Mouse (Mus musculus) layer of hippocampus, adult 9-11 months (tissue): ENCODE data around the gene Hspa14.

Experiments
- DNase-seq: peaks from one replicate; pipeline ENCODE4 v3.0.0; 2022

Gene Hspa14

GRCm38 (mm10) chr2:3512552-3513454, at the start of gene Hspa14, which contains the start of the genes Gm45902 and Cdnf:
TSS of gene Hspa14 (minus strand) at chr2:3512814.
TSS of gene Gm45902 (minus strand) at chr2:3512790.
TSS of gene Cdnf (plus strand) at chr2:3513030.
- DNase-seq = peak; percentile 99

DNA sequence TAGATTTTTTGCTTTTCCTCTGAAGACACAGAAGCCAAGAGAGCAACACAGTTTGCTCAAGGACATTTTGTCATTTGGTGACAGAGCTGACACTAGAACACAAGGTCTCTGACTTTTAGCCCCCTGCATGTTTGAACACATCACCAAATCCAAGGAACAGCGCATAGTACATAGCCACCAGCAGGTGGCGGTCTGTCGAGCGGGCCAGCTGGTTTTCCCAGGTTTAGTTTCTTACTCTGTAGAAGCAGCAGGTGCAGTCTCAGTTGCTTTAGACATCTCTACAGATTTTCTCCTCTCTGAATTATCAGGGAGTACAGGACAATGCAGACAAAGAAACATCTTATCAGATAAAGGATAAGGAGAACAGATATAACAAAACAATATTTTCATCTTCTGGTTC, 34.0 kb upstream of the Hspa14 start:
- DNase-seq = peak; percentile 10

GRCm38 (mm10) chr2:3546055-3546454, 33.4 kb upstream of the Hspa14 start:
- no peak for DNase-seq

DNA sequence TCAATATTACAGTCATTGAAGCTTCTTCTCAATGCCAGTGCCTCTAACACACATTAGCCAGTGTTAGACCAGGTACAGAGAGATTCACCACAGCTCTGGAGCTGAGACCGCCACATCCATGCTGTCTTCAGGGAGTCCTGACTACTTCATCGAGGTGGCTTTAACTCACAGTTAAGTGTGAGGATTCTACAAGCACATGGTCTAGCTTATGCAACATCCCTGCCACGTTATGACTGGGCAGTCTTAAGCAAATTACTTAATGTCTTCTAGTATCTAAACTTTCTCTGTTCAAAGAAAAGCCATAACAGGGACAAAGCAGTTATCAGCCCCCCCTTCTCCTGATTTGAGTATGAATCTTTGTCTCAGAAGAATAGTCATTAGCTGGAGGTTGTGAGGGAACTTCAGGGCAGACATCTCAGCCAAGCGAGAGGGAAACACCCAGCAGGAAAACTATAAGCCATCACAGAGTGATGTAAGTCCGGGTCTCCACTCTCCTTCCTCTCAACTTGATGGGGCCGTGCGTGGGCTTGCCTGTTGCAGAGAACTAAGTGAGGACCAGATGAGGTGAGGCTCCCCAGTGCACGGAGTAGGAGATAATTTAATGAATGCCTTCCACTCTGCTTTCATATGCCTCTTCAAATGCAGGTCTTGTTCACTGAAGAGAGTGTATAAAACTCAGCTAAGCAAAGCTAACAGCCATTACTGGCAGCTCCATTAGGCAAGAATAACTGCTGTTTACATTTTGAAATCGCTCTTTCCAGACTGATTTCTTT, 28.9 kb upstream of the Hspa14 start:
- no peak for DNase-seq

DNA sequence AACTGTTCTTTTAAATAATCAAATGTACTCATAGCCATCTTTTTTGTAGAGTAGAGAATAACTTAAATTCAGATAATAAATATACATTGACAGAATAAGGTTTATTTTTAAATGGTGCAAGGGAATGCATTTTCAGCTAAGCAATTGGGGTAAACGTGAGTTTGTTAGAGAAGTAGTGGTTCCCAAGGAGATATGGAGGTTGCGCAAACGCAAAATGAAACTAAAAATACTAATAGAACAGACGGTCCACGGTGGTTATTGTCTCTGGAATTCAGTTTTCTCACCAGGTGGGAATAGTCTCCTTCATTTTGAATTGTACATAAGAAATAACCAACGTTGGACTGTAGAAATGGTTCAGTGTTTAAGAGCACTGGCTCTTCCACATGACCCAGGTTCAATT, 13.7 kb upstream of the Hspa14 start:
- no peak for DNase-seq

DNA sequence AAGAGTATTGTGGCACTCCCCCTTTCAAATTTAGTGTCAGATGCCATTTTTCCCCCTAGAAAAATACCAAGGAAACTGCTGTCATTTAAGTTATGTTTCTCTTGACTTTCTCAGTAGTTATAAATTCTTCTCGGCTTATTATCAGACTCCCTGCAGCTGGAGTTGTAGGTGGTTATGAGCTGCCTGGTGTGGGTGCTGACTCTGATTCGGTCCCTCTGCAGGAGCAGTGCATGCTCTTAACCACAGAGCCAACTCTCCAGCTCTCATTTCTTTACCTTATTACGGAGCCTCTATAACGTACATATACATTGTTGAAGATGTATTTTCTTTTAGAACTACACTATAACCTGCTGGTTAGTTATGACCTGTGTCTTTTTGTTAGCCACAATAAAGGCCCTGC, 9.9 kb upstream of the Hspa14 start:
- DNase-seq = no peak

DNA sequence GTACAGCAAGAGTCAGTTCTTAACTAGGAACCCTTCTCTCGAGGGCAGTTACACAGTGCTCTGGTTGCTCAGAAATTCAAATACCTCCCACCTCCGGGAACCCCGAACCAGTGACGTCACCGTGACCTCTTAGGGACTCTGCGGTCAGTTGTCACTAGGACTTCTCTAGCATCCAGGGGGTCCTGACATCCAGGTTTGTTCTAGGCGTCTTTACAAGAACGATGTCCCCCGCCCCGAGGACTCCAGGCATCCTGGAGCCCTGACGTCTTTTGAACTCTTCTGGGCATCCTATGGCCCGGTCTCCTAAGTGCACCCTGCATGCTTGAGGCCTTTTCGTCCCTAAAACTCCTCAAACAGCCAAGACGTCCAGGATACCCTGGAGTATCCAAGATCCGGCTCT, 538 bp downstream of the Hspa14 start:
- no peak for DNase-seq

GRCm38 (mm10) chr2:3500886-3501285, 11.7 kb downstream of the Hspa14 start:
- no peak for DNase-seq

- DNase-seq = no peak
These were observed 13.1 kb downstream of the Hspa14 start for GRCm38 (mm10) chr2:3499543-3499942.

GRCm38 (mm10) chr2:3493833-3494409, 18.7 kb downstream of the Hspa14 start:
- no peak for DNase-seq

DNA sequence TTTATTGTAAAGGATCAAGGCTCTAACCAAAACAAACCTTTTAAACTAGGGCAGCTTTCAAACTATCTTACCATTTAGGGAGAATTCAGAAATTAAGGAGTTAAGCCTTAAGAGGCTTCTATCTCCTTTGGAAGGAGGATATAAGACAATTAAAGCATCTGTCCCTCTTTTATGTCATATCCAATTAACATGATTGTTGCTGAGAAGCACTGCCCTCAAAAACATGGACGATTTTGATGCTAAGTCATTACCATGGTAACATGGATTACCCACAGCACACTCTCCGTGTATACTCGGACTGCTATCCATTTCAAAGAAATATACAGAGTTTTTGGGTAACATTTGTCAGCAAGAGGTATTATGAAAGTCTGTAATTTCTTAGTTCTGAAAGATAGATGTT, 22.8 kb downstream of the Hspa14 start:
- no peak for DNase-seq

- DNase-seq = no peak
These were observed 32.4 kb downstream of the Hspa14 start for GRCm38 (mm10) chr2:3480239-3480638.

DNA sequence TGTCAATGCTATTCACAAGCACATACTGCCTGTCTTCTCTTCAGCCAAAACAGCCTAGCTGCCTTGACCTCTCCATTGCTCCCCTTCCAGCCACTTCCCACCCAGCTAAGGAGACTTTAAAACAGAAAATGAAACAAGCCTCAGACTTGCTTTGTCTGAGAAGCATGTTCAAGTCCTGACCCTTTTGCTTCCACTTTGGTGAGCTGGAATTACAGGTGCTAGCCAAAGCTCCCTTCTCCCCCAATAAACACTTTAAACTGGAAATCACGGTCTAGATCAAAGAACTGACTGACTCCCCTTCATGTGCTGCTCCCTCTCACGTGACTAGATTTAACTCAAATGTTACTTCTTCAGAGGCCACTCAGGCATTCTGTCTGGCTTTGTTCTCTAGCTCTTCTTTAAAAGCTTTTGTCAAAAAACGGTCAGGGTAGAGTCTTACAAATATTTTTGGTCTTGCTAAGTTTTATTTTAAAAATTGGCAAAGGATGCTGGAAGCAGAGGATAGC, 36.8 kb downstream of the Hspa14 start:
- DNase-seq = no peak

DNA sequence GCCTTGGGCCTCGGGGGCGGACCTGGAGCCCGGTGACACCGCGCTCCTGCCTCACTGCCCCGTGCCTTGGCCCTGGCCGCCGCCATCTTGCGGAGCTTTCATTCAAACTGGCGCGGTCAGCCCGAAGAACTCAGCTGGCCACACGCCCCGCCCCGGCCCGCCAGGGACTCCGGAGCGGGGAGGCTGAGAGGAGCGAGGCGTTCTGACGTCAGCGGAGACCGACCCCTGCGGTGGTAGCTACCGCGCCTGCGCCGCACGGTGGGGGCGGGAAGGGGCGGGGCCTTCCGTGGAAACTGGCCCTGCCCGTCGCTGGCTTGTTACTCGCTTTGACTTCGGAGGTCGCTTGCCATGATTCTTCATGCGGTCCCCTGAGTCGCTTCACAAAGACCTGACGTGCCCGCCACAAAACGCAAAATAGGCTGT, 37.7 kb downstream of the Hspa14 start, which contains the start of gene Suv39h2:
TSS of gene Suv39h2 (minus strand) at position 171 of the 423 bp plus-strand sequence.
- DNase-seq = peak; percentile 95

GRCm38 (mm10) chr2:3474361-3474805, 38.2 kb downstream of the Hspa14 start:
- peak; percentile 42 for DNase-seq

GRCm38 (mm10) chr2:3473891-3474290, 38.7 kb downstream of the Hspa14 start:
- no peak for DNase-seq

DNA sequence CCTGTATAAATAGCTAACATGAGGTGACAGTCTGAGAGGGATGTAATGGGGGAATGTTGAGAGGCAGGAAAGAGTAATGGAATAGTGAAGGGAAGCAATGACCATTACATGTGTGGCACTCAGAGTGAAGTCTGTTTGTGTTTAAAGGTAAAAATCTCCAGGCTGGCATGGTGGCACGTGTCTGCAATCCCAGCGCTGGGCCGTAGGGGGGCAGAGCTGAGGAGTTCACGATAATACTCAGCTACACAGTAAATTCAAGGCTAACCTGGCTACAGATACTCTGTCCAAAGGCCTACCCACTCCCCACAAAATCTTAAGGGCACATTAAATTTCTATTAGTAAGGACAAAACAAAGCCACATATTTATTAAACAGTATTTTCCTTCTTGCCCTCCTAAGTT, 56.0 kb downstream of the Hspa14 start:
- no peak for DNase-seq

- no peak for DNase-seq
These were observed 59.5 kb downstream of the Hspa14 start for GRCm38 (mm10) chr2:3453096-3453495.

DNA sequence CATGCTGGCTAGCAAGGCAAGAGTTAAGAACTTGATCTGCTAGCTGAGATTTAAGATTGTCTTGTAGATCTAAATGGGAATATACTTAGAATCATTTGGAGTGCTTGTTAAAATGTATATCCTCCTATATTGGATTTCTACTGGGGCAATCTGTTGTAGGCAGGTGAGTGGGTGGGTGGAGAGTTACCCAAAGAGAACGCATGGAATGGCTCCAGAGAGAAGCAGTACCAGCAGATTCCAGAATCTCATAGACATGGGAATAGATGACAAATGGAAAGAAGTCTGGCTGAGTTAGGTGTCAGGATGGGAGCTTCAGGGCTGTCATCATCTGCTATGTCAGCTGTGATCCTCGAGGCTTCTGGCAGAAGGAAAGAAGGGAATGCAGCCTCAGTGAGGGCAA, 63.2 kb downstream of the Hspa14 start:
- peak; percentile 58 for DNase-seq

DNA sequence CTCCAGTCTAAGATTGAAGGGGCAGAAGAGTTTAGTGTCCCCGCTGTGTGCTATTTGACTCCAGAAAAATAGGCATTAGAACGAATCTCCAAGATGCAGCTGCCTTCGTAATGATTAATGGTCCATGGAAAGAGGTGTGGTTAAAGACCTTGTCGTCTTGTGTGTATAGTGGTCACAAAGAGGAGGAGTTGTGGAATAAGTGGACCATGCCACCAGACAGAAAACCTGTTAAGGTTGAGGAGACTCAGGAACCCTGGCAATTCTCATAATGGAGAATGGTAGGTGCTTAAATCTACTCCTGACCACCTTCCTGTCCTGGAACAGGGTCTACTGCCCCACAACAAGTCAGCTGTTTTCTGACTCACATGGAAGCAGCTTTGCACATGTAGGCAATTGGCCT, 66.6 kb downstream of the Hspa14 start:
- DNase-seq = no peak

- peak; percentile 48 for DNase-seq
These were observed 68.4 kb downstream of the Hspa14 start for GRCm38 (mm10) chr2:3444206-3444605.
